Mouse (Mus musculus) limb, embryonic 15.5 days (tissue): ENCODE measurements around the gene March4. TPM values are rescaled to one million over a fixed set of nuclear protein-coding genes. Genes with fewer than 3 reads are reported as not detected.

Experiments
- ATAC-seq: fragments of 200-750 bp; cut with Nextera tagmentation; 2 replicates; pipeline ENCODE4 v1.8.0; 2017; ENCODE audit warnings: low read depth, moderate TSS enrichment; ENCODE audit not compliant: insufficient number of reproducible peaks, low FRiP score, low TSS enrichment
- H3K27ac ChIP-seq: fragments of 300-500 bp; sonication (generic); 2 replicates; pipeline ENCODE4 v1.5.1; 2015; ENCODE audit warnings: moderate library complexity, mild to moderate bottlenecking, inconsistent platforms
- H3K27me3 ChIP-seq: fragments of 300-500 bp; sonication (generic); 2 replicates; pipeline ENCODE4 v1.6.1; 2015; ENCODE audit warnings: inconsistent platforms
- H3K36me3 ChIP-seq: fragments of 300-500 bp; sonication (generic); 2 replicates; pipeline ENCODE4 v1.6.1; 2015; ENCODE audit warnings: inconsistent platforms
- H3K4me1 ChIP-seq: fragments of 300-500 bp; sonication (generic); 2 replicates; pipeline ENCODE4 v1.6.1; 2015; ENCODE audit warnings: inconsistent platforms
- H3K4me2 ChIP-seq: fragments of 300-500 bp; sonication (generic); 2 replicates; pipeline ENCODE4 v1.6.1; 2015; ENCODE audit warnings: mild to moderate bottlenecking, inconsistent platforms
- H3K4me3 ChIP-seq: fragments of 300-500 bp; sonication (generic); 2 replicates; pipeline ENCODE4 v1.5.1; 2015; ENCODE audit warnings: mild to moderate bottlenecking, inconsistent platforms
- H3K9ac ChIP-seq: fragments of 300-500 bp; sonication (generic); 2 replicates; pipeline ENCODE4 v1.6.1; 2015; ENCODE audit warnings: inconsistent platforms
- H3K9me3 ChIP-seq: fragments of 300-500 bp; sonication (generic); 2 replicates; pipeline ENCODE4 v1.6.1; 2016; ENCODE audit warnings: inconsistent platforms
- WGBS: fragments of 180-500 bp; shearing (Covaris S2); methylation state at CpG from one replicate; pipeline ENCODE4 v1.1.7; 2015; 5-methylcytosine and 5-hydroxymethylcytosine counted together
- polyA plus RNA-seq: library from polyadenylated mRNA; unstranded; fragments of >200 nt; fragmentation: Nextera tagmentation; extraction: Ambion mirVana; gene quantifications from 2 replicates; pipeline ENCODE4 v1.2.1, GENCODE M21; 2015

Gene March4
- polyA plus RNA-seq, result not detected in 2 replicates

- under 1% methylated on average over 37 of the region's 41 CpGs for WGBS
- peak; percentile 61; the same call in 1 of the 2 replicates for ATAC-seq
- no peaks in the 10 kb centered on the region for H3K9me3 ChIP-seq
- peaks cover 15% of the 10 kb centered on the region for H3K4me1 ChIP-seq
- H3K4me3 ChIP-seq, result peak within 1 kb of the TSS; percentile 30
- H3K4me2 ChIP-seq, result peak within 1 kb of the TSS; percentile 51
- peaks cover 31% of the 10 kb centered on the region for H3K27me3 ChIP-seq
- H3K27ac ChIP-seq, result no peak within 1 kb of the TSS
- H3K36me3 ChIP-seq, result no peaks in the 10 kb centered on the region
- H3K9ac ChIP-seq, result no peak within 1 kb of the TSS
These were observed at the start of gene March4 for GRCm38 (mm10) chr1:72536611-72537351. March4 (minus strand) TSS chr1:72536930.

DNA sequence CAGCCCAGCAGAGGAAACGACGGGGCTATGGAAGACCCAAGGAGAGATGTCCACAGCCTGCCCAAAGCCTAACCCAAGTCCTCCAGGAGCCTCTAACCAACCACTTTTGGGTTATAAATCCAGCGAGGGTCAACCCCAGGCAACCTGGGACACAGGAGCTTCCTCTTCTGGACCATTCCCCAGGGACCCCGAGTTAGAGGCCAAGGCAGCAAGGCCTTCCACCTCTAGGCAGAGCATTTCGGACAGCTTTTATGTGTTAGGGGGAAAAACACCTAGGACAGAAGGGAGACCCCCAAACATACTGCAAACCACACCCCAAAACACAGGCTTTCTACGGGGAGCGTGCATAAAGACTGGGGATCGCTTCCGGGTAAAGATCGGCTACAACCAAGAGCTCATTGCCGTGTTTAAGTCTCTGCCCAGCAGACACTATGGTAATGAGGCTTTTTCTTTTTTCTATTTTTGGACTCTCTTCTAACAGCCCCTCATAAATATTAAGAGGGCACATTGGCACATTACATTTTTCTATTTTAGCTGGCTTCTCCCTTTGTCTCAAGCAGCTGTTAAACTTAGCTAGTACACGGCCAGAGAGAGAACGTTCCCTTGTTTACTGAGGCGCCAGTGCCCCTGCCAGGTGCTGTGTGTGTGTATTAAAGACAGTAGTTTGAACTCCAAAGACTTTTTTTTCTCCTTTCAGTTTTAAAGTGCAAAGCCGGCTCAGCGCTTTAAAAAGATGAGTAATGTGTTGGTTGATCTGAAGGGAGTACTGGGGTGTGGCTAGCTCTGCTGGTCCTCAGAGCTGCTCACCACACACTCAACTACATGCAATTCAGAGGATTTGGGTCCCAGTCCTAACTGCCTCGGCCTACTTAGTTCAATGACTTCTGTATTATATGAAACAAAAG, 49.5 kb upstream of the March4 start:
- Histone ChIP-seq H3K36me3 (peaks cover 44% of the 10 kb centered on the region), H3K27ac (no peak overlapping the region), H3K9ac (no peak overlapping the region), H3K27me3 (no peaks in the 10 kb centered on the region), H3K4me1 (peaks cover 10% of the 10 kb centered on the region), H3K9me3 (no peaks in the 10 kb centered on the region), H3K4me3 (no peak overlapping the region), H3K4me2 (no peak overlapping the region)
- ATAC-seq, result no peak
- 92% methylated on average over 17 of the region's 17 CpGs for WGBS

DNA sequence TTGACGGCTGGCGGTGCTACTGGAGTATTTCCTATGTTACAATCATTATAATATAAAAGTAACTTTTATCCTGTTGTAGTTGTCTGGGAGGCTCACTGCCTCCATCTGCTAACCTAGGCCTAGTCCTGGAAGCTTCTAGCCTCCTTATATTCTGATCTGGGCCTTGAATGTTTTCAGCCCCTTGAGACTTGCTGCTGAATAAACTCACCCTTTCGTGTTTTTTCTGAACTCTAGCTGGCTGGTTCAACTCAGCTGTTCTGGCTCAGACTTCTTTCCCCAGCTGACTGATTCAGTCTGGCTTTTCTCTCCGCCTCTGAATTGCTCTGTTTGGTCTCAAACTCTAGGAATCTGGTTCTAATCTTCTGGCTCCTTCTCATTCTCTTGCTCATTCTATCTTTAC, 47.2 kb upstream of the March4 start:
- 70% methylated on average over 4 of the region's 4 CpGs for WGBS

GRCm38 (mm10) chr1:72582947-72583731, 46.4 kb upstream of the March4 start, which contains the start of gene Smarcal1:
Smarcal1 (plus strand) TSS chr1:72583251.
- Histone ChIP-seq H3K27me3 (no peaks in the 10 kb centered on the region), H3K4me1 (peaks cover 13% of the 10 kb centered on the region), H3K36me3 (peaks cover 26% of the 10 kb centered on the region), H3K4me3 (peak within 1 kb of the TSS; percentile 69), H3K27ac (peak within 1 kb of the TSS; percentile 92), H3K9ac (peak within 1 kb of the TSS; percentile 59), H3K4me2 (peak within 1 kb of the TSS; percentile 60), H3K9me3 (no peaks in the 10 kb centered on the region)
- under 1% methylated on average over 25 of the region's 25 CpGs for WGBS
- peak; percentile 99 for ATAC-seq

More for the DNA sequence above, 47.2 kb upstream of the March4 start:
- no peaks in the 10 kb centered on the region for H3K27me3 ChIP-seq
- peaks cover 32% of the 10 kb centered on the region for H3K36me3 ChIP-seq
- peak overlapping the region; percentile 59 for H3K9ac ChIP-seq
- H3K4me1 ChIP-seq, result peaks cover 10% of the 10 kb centered on the region
- H3K4me2 ChIP-seq, result peak overlapping the region; percentile 60
- no peak overlapping the region; the same call in 1 of the 2 replicates for H3K27ac ChIP-seq
- no peaks in the 10 kb centered on the region for H3K9me3 ChIP-seq
- no peak for ATAC-seq
- peak overlapping the region; percentile 69 for H3K4me3 ChIP-seq

DNA sequence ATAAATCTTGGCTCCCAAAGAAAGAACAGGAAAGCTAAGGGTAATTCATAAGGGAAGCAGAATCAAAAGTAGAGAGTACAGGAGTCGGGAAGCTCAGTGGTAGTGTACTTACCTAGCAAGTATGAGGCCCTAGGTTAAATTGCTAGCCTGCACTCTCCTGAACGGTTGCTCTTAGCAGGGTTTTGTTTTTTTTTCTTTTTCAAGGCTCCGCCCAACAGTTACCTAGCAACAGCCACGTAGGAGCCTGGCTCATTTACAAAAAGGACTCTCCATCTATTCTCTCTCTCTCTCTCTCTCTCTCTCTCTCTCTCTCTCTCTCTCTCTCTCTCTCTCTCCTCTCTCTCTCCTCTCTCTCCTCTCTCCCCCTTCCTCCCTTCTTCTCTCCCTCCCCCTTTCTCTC, 42.1 kb upstream of the March4 start:
- Histone ChIP-seq H3K27ac (no peak overlapping the region), H3K4me3 (no peak overlapping the region), H3K9me3 (no peaks in the 10 kb centered on the region), H3K9ac (no peak overlapping the region), H3K4me2 (no peak overlapping the region), H3K36me3 (no peaks in the 10 kb centered on the region), H3K27me3 (no peaks in the 10 kb centered on the region), H3K4me1 (peaks cover 11% of the 10 kb centered on the region)
- 39% methylated on average over 4 of the region's 4 CpGs for WGBS
- ATAC-seq, result no peak

DNA sequence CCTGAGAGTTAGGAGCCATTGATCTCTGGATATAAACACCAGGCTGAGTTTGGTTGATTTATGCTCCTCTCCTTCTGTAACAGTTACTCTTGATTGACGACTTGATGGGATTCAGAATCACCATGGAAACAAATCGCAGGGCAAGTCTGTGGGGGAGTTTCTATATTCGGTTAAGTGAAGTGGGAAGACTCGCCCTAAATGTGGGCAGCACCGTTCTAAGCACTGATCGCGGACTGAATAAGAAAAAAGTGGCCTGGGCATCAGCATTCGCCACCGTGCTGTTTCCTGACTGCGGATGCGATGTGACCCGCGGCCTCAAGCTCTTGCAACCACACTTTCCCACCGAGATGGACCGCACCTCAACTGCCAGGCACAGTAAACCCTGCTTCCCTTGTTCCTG, 41.6 kb upstream of the March4 start:
- no peak overlapping the region for H3K4me2 ChIP-seq

DNA sequence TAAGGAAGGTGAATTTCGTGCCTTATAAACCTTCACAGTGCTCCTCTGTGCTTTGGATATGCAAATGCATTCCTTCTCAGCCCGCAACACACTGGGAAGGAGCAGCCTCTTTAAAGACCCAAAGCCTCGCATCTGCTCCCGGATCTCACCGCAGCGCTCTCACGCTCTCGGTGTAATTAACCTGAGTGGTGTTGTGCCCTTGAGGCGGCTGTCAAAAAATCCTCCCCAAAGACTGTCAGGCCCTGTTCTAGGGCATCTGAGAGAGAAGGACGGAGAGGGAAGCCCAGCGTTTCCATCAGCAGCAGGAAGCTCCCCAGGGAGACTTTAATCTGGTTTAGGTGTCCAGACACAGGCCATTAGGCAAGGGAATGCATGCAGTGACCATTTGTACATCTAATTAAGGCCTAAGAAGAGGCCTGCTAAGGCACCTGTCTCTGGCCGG, 40.8 kb upstream of the March4 start:
- H3K9ac ChIP-seq, result no peak overlapping the region
- H3K27ac ChIP-seq, result no peak overlapping the region
- H3K36me3 ChIP-seq, result no peaks in the 10 kb centered on the region
- H3K27me3 ChIP-seq, result no peaks in the 10 kb centered on the region
- WGBS, result 4% methylated on average over 12 of the region's 12 CpGs
- peaks cover 9% of the 10 kb centered on the region for H3K4me1 ChIP-seq
- 0 out of 2 replicates have a peak overlapping the region, but pooled peaks have one; percentile 4 for H3K4me3 ChIP-seq
- no peak for ATAC-seq
- peak overlapping the region; percentile 26 for H3K4me2 ChIP-seq
- no peaks in the 10 kb centered on the region for H3K9me3 ChIP-seq

More for the DNA sequence above, 41.6 kb upstream of the March4 start:
- Histone ChIP-seq H3K9ac (no peak overlapping the region), H3K4me3 (no peak overlapping the region), H3K4me1 (peaks cover 9% of the 10 kb centered on the region), H3K27ac (no peak overlapping the region), H3K9me3 (no peaks in the 10 kb centered on the region), H3K36me3 (no peaks in the 10 kb centered on the region), H3K27me3 (no peaks in the 10 kb centered on the region)
- no peak for ATAC-seq
- WGBS, result 36% methylated on average over 15 of the region's 15 CpGs

DNA sequence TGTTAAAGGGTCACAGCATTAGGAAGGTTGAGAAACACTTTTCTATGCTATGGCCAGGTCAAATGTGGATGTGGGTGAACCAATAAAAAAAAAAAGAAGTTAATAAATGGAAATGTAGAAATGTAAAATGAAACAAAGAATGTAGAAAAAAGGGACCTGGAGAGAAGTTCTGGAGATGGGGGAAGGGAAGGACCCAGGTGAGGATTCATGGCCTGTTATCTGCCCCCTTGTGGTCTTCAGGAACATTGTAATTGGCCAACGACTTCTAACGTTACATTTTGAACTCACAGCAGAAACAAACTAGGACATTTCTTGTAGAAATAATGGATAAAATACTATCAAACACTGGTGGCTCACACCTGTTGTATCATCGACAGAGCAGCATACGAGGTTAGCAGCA, 38.4 kb upstream of the March4 start:
- Histone ChIP-seq H3K9ac (no peak overlapping the region), H3K4me1 (peaks cover 9% of the 10 kb centered on the region), H3K36me3 (no peaks in the 10 kb centered on the region), H3K4me2 (no peak overlapping the region), H3K27me3 (no peaks in the 10 kb centered on the region), H3K9me3 (no peaks in the 10 kb centered on the region), H3K27ac (no peak overlapping the region), H3K4me3 (no peak overlapping the region)
- 53% methylated on average over 4 of the region's 4 CpGs for WGBS
- ATAC-seq, result no peak

GRCm38 (mm10) chr1:72574608-72575007, 37.9 kb upstream of the March4 start:
- no peak overlapping the region for H3K4me3 ChIP-seq
- no peak overlapping the region for H3K27ac ChIP-seq
- H3K4me1 ChIP-seq, result peaks cover 9% of the 10 kb centered on the region
- H3K9ac ChIP-seq, result no peak overlapping the region
- H3K36me3 ChIP-seq, result no peaks in the 10 kb centered on the region
- no peak for ATAC-seq
- H3K27me3 ChIP-seq, result no peaks in the 10 kb centered on the region
- 51% methylated on average over 7 of the region's 7 CpGs for WGBS
- H3K4me2 ChIP-seq, result no peak overlapping the region
- no peaks in the 10 kb centered on the region for H3K9me3 ChIP-seq

GRCm38 (mm10) chr1:72574047-72574446, 37.3 kb upstream of the March4 start:
- no peaks in the 10 kb centered on the region for H3K27me3 ChIP-seq
- 29% methylated on average over 7 of the region's 7 CpGs for WGBS
- H3K9ac ChIP-seq, result no peak overlapping the region
- no peak for ATAC-seq
- peaks cover 9% of the 10 kb centered on the region for H3K4me1 ChIP-seq
- H3K9me3 ChIP-seq, result no peaks in the 10 kb centered on the region
- H3K4me2 ChIP-seq, result no peak overlapping the region
- no peak overlapping the region for H3K4me3 ChIP-seq
- H3K27ac ChIP-seq, result no peak overlapping the region
- no peaks in the 10 kb centered on the region for H3K36me3 ChIP-seq

- no peak for ATAC-seq
- no peak overlapping the region for H3K4me2 ChIP-seq
- H3K36me3 ChIP-seq, result no peaks in the 10 kb centered on the region
- H3K9ac ChIP-seq, result no peak overlapping the region
- no peak overlapping the region for H3K4me3 ChIP-seq
- no peak overlapping the region for H3K27ac ChIP-seq
- H3K9me3 ChIP-seq, result no peaks in the 10 kb centered on the region
- H3K27me3 ChIP-seq, result no peaks in the 10 kb centered on the region
- WGBS, result 89% methylated on average over 8 of the region's 8 CpGs
- no peaks in the 10 kb centered on the region for H3K4me1 ChIP-seq
These were observed 32.0 kb upstream of the March4 start for GRCm38 (mm10) chr1:72568725-72569124.
